9 mouse cellular contexts compared by ENCODE assay signal in the genomic region with DNA sequence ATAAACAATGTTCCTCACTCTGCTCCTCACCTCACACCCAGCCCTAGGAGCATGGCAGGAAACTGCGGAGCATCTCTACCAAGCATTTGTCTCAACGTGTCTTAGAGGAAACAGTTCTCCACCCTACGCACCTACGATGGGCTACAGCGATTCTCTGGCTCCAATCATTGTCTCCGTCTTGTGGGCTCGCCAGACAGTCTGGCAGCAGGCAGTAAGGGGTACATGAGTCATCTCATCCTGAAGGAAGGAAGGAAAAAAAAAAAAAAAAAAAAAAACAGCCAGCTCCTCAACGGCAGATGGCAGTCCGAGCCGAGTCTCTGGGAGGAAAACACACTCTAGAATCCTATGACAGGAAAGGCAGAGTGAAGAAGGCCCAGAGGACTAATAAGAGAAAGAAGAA.
DNase-seq lines count a peak whose midpoint lies in the region; ATAC-seq and TF ChIP-seq lines count a peak whose summit lies in the region.
"Had no signal": no experiment of that assay in that cellular context is flagged by ENCODE, and none has a peak within 500 bp of the region (broad histone marks: within the 10 kb centered on the region; RNA-seq: fewer than 3 reads in every experiment).

No protein-coding gene starts in this region.

- TF ChIP-seq CTCF in Patski (IDR thresholded peaks at IDR 0.05) = no peak

- DNase-seq in Patski (ENCODE audit: low read depth, low spot score) = peak; percentile 42
- peak; percentile 82 for DNase-seq in cerebellum, adult 9-10 months
- DNase-seq in lung, postnatal 4 days = peak; percentile 22 to 57
- no peak for DNase-seq in spleen, adult 18-20 months
- DNase-seq: liver had no signal

- no peaks in the 10 kb centered on the region for H3K27me3 ChIP-seq in intestine, embryonic 16.5 days (replicated peaks; ENCODE audit: control insufficient read depth, insufficient read depth, low read length)
- no peaks in the 10 kb centered on the region for H3K27me3 ChIP-seq in intestine, embryonic 15.5 days (replicated peaks)
- H3K27me3 ChIP-seq in Patski = no peaks in the 10 kb centered on the region
- H3K27me3 ChIP-seq: hindbrain, embryonic 15.5 days had no signal

- H3K4me1 ChIP-seq in intestine, embryonic 16.5 days (ENCODE audit: control insufficient read depth, insufficient read depth, low read length) = peaks cover 9% of the 10 kb centered on the region; the same call in 1 of the 2 replicates
- peaks cover 16% of the 10 kb centered on the region; the same call in 1 of the 2 replicates for H3K4me1 ChIP-seq in intestine, embryonic 15.5 days (replicated peaks)

- no peak overlapping the region for H3K9ac ChIP-seq in intestine, embryonic 16.5 days (ENCODE audit: low read depth, low read length)
- H3K9ac ChIP-seq in intestine, embryonic 15.5 days = no peak overlapping the region
- H3K9ac ChIP-seq: hindbrain, embryonic 15.5 days had no signal

- H3K9me3 ChIP-seq in intestine, embryonic 16.5 days (ENCODE audit: control insufficient read depth, low read length) = no peaks in the 10 kb centered on the region
- H3K9me3 ChIP-seq in intestine, embryonic 15.5 days = no peaks in the 10 kb centered on the region
- H3K9me3 ChIP-seq: hindbrain, embryonic 15.5 days had no signal

- in situ Hi-C loops in Patski (cut with MboI; ENCODE audit: low pct_unique_long_range_greater_than_20kb) = no loop called here

- no peak overlapping the region for H3K27ac ChIP-seq in intestine, embryonic 16.5 days (ENCODE audit: low read length)
- H3K27ac ChIP-seq in intestine, embryonic 15.5 days = no peak overlapping the region
- H3K27ac ChIP-seq: hindbrain, embryonic 15.5 days had no signal

- CTCF ChIA-PET in Patski (lab: Charles Lee) = interaction anchor here (1.1 to 1.9 kb wide), 3 partner anchors 10 to 145 kb away, joined by 4 to 5 read pairs (median 5); no protein-coding TSS in a partner anchor

- no peaks in the 10 kb centered on the region for H3K36me3 ChIP-seq in intestine, embryonic 16.5 days (ENCODE audit: control insufficient read depth, insufficient read depth, low read length)
- H3K36me3 ChIP-seq in intestine, embryonic 15.5 days = no peaks in the 10 kb centered on the region
- H3K36me3 ChIP-seq: hindbrain, embryonic 15.5 days had no signal

- H3K4me3 ChIP-seq in intestine, embryonic 16.5 days (ENCODE audit: low read length) = no peak overlapping the region
- no peak overlapping the region for H3K4me3 ChIP-seq in intestine, embryonic 15.5 days (replicated peaks)
- H3K4me3 ChIP-seq: hindbrain, embryonic 15.5 days had no signal

- no peak overlapping the region for H3K4me2 ChIP-seq in intestine, embryonic 16.5 days (ENCODE audit: low read depth, low read length)
- no peak overlapping the region for H3K4me2 ChIP-seq in intestine, embryonic 15.5 days (replicated peaks)
- H3K4me2 ChIP-seq: hindbrain, embryonic 15.5 days had no signal

- WGBS in intestine, embryonic 16.5 days = 39% methylated on average over 10 of the region's 10 CpGs
- 44% methylated on average over 10 of the region's 10 CpGs for WGBS in intestine, embryonic 15.5 days

- POLR2A ChIA-PET in Patski (lab: Charles Lee) = interaction anchor here (1.0 kb wide), 1 partner anchor 256 kb away, joined by 3 read pairs; no protein-coding TSS in a partner anchor

- peak; percentile 28; the same call in 1 of the 2 replicates for ATAC-seq in intestine, embryonic 16.5 days
- ATAC-seq in intestine, embryonic 15.5 days = no peak
- peak; percentile 51 for ATAC-seq in Patski
- ATAC-seq in erythroblast, adult 5-6 weeks (replicated peaks; ENCODE audit: low FRiP score, poor library complexity, severe bottlenecking) = no peak

Comparison
In these comparisons a context has a peak if more than half of its experiments do, and no peak if none do; other contexts are left out.
1. ATAC-seq: peak in intestine, embryonic 16.5 days (single experiment) and Patski (single experiment); none in intestine, embryonic 15.5 days (single experiment) and erythroblast, adult 5-6 weeks (single experiment).
2. DNase-seq: peak in Patski (single experiment), cerebellum, adult 9-10 months (single experiment) and lung, postnatal 4 days (2 of 2); none in spleen, adult 18-20 months (0 of 2).